Mouse (Mus musculus) olfactory bulb, adult 2 months (tissue): ENCODE results near the gene Cbx7. TPM values are rescaled to one million over a fixed set of nuclear protein-coding genes. Genes with fewer than 3 reads are reported as not detected.

Source experiments
- H3K27ac ChIP-seq: fragments of 200-500 bp; 2 replicates; pipeline ENCODE4 v1.5.1; 2012; ENCODE audit warnings: low read depth, low read length; ENCODE audit not compliant: insufficient read depth
- H3K4me1 ChIP-seq: fragments of 200-500 bp; 2 replicates; pipeline ENCODE4 v1.6.1; 2012; ENCODE audit warnings: low read length; ENCODE audit not compliant: control insufficient read depth, insufficient read depth
- H3K4me3 ChIP-seq: fragments of 200-500 bp; 2 replicates; pipeline ENCODE4 v1.5.1; 2012; ENCODE audit warnings: mild to moderate bottlenecking, low read depth, low read length, moderate library complexity; ENCODE audit not compliant: insufficient read depth
- CTCF ChIP-seq: fragments of 200-500 bp; IDR thresholded peaks from 2 replicates; pipeline ENCODE4 v1.5.1; 2012; ENCODE audit warnings: low read depth, mild to moderate bottlenecking, low read length, moderate library complexity; ENCODE audit not compliant: insufficient read depth
- POLR2A ChIP-seq: fragments of 200-500 bp; IDR thresholded peaks from 2 replicates; pipeline ENCODE4 v1.6.1; 2012; ENCODE audit warnings: mild to moderate bottlenecking, low read depth, low read length, moderate library complexity; ENCODE audit not compliant: insufficient read depth
- WGBS: fragments of 180-500 bp; shearing (Covaris S2); methylation state at CpG from one replicate; pipeline ENCODE4 v1.1.7; 2018; 5-methylcytosine and 5-hydroxymethylcytosine counted together
- polyA plus RNA-seq: library from polyadenylated mRNA; stranded (reverse); fragments of >200 nt; gene quantifications from 2 replicates; pipeline ENCODE4 v1.2.4, GENCODE M21; 2012; ENCODE audit warnings: low replicate concordance; ENCODE audit not compliant: missing spikeins, insufficient read depth, insufficient read length

The Cbx7 gene
- polyA plus RNA-seq, 1 experiment = not detected

DNA sequence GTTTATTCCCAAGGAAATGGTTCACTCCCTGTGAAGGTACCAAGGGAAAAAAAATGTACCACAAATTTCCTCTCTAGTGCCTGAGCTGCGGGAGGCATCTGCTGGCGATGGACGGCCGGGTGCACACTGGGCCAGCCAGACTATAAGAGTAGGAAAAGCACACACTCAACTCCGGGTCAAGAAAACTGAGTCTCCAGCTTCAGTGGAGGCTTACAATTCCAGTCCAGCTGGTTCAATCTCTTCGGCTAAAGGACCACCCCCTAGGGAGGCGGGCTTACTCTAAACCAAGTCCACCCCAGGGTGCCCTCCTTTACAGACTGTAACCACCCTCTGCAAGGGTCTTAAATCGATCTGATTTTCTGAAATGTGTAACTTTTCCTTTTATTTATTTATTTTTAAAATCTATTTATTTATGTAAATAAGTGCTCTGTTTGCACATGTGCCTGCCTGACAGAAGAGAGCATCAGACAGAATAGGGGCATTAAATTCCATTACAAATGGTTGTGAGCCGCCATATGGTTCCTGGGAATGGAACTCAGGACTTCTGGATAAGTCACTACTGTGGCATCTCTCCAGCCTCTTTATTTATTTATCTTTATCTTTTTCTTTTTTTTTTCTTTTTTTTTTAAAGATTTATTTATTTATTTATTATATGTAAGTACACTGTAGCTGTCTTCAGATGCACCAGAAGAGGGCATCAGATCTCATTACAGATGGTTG is 35.1 kb downstream of the Cbx7 start:
- Histone ChIP-seq H3K4me3 (no peak overlapping the region), H3K27ac (no peak overlapping the region), H3K4me1 (peaks cover 28% of the 10 kb centered on the region)
- no peak for TF ChIP-seq POLR2A
- TF ChIP-seq CTCF = no peak
- WGBS = 64% methylated on average over 9 of the region's 9 CpGs

DNA sequence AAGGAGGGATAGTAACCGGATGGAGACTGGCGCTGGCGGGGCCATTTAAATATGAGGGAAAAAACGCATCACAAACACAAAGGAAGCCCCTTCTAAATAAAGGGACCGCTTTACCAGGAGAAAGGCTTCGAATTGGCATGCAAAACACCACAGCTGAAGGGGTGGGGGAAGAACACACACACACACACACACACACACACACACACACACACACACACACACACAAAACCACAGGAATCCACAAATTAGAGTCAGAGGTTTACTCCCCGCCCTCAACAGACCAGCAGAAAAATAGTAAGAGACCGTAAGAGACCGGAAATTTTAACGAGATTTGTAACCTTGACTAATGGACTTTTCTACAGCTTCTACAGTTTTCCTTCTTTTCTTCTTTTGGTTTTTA is 36.1 kb downstream of the Cbx7 start:
- 30% methylated on average over 10 of the region's 10 CpGs for WGBS
- no peak overlapping the region for H3K4me3 ChIP-seq
- TF ChIP-seq CTCF (no peak), POLR2A (no peak)

GRCm38 (mm10) chr15:79933670-79934514 is 37.0 kb downstream of the Cbx7 start:
- peaks cover 35% of the 10 kb centered on the region for H3K4me1 ChIP-seq
- TF ChIP-seq CTCF (no peak), POLR2A (no peak)
- H3K4me3 ChIP-seq = no peak overlapping the region
- H3K27ac ChIP-seq = no peak overlapping the region
- WGBS = 15% methylated on average over 22 of the region's 22 CpGs

More for the DNA sequence above, 36.1 kb downstream of the Cbx7 start:
- Histone ChIP-seq H3K27ac (no peak overlapping the region), H3K4me1 (peaks cover 31% of the 10 kb centered on the region)

GRCm38 (mm10) chr15:79933052-79933669 is 37.8 kb downstream of the Cbx7 start:
- Histone ChIP-seq H3K4me3 (no peak overlapping the region; the same call in 1 of the 2 replicates), H3K4me1 (peaks cover 35% of the 10 kb centered on the region), H3K27ac (no peak overlapping the region; the same call in 1 of the 2 replicates)
- 27% methylated on average over 22 of the region's 22 CpGs for WGBS
- TF ChIP-seq CTCF (no peak; the same call in 1 of the 2 replicates), POLR2A (no peak)

DNA sequence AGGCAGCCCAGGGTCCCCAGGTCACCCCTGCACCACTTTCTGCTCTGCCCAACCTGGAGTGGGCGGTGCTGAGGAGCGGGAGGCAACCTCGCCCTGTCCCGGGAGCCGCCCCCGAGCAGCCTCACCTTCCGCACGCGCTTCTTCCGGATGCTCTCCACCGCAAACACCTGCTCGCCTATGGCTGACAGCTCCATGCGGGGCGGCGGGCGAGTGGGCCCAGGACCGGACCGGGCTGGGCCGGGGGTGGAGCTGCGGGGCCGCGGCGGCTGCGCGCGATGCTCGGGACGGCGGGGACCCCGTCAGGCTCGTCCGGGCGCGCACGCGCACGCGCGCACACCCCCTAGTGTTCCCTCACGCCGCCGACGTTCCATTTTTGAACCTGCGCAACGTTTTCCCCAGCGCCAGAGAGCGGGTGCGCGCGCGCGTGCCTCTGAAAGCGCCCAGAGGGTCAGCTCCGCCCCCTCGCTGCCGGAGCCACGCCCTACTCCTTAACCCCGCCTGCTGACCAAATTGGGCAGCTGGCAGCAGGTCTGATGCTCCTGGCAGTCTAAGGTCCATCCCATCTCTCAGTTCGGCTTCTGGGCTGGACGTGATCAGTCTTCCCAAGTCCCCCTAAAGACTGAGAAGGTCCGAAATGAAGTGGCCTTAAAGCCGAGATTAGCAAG is 38.5 kb downstream of the Cbx7 start:
- H3K27ac ChIP-seq = peak overlapping the region; percentile 49
- peak overlapping the region; percentile 95 for H3K4me3 ChIP-seq
- TF ChIP-seq POLR2A (peak; percentile 47; the same call in 1 of the 2 replicates), CTCF (no peak)
- WGBS = under 1% methylated on average over 58 of the region's 62 CpGs
- peaks cover 36% of the 10 kb centered on the region for H3K4me1 ChIP-seq

GRCm38 (mm10) chr15:79931496-79932141 is 39.3 kb downstream of the Cbx7 start:
- Histone ChIP-seq H3K4me3 (peak overlapping the region; percentile 95), H3K27ac (peak overlapping the region; percentile 35; the same call in 1 of the 2 replicates), H3K4me1 (peaks cover 44% of the 10 kb centered on the region)
- TF ChIP-seq POLR2A (no peak), CTCF (no peak)
- WGBS = 38% methylated on average over 13 of the region's 13 CpGs

- TF ChIP-seq POLR2A = no peak
- TF ChIP-seq CTCF = no peak
- 93% methylated on average over 3 of the region's 3 CpGs for WGBS
- Histone ChIP-seq H3K4me1 (peaks cover 44% of the 10 kb centered on the region), H3K4me3 (no peak overlapping the region), H3K27ac (no peak overlapping the region)
These were observed 41.2 kb downstream of the Cbx7 start for GRCm38 (mm10) chr15:79929734-79930133.

DNA sequence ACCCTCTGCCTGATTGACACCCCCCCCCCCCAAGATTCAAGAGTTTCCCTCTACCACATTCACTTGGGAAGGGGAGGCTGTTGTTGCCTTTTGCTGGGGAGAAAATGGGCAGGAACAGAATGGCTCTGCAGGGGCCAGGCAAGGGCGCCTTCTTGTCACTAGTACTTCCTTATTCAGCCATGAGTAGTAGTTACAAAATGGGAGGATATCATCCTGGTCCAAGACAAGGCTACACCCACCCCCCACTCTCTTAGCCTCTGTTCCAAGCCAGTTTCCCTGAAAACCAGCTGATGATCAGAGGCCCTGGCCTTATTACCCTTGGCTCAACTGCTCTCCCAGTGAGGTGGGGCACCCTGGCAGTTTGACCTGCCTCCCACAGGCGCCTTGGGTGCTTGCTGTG is 42.2 kb downstream of the Cbx7 start:
- Histone ChIP-seq H3K27ac (no peak overlapping the region), H3K4me1 (peaks cover 40% of the 10 kb centered on the region), H3K4me3 (no peak overlapping the region)
- TF ChIP-seq POLR2A (no peak), CTCF (no peak)
- 94% methylated on average over 2 of the region's 2 CpGs for WGBS
